Mouse (Mus musculus) layer of hippocampus, postnatal 10 days (tissue): Measurements from ENCODE around the gene Evx2. TPM values are rescaled to one million over a fixed set of nuclear protein-coding genes. Genes with fewer than 3 reads are reported as not detected.

ENCODE experiments used
- DNase-seq, 2 experiments: peaks; one replicate each; pipeline ENCODE4 v3.0.0; 2021; ENCODE audit warnings: low spot score in 2 of 2
- total RNA-seq, 2 experiments: library from RNA; stranded (reverse); gene quantifications; 2 replicates each; pipeline ENCODE4 v1.2.3; 2021

Evx2 gene
- total RNA-seq, 2 experiments from 2014 or later, result not detected

DNA sequence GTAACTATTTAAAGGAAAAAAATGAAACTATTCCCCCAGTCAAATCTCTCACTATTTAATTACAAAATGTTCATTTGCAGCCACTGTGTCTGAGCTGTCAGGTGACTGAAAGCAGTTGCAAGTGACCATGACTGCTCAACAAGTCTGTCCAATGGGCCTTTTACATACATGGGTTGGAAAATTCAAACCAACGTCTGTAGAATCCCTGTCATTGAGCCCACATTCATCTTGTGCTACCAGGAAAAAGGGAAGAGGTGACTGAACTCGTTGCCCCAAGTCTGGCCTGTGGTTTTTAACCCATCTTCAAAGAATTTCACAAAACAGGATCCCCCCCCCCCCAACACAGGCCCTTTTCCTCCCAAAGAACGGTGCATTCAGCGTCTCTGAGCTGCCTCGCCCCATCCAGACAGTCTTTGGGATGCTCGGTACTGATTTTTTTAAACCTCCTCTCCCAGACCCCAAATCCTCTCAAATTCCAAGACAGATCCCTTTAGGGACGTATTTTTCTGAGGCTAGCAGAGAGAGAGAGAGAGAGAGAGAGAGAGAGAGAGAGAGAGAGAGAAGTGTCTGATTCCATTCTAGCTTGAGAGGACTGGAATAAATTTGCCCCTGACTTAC, 36.6 kb upstream of the Evx2 start:
- no peak for DNase-seq

DNA sequence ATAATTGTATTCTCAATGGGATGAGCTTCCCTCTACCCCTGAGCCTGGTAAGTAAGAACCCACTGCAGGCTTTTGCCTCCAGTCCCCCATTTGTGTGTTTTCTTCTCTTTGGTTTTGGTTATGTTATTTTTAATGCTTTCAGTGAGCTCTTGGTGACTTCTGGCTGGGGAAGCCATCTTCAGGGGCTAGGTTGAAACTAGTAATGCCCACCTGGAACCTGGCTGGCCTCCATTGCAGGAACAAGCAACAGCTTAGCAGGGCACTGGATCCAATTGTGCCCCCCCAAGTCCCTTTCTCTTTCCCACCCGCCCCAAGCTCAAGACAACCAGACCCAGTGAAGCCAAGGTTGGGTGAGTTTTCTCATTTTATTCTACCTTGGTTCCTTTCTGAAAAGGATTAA, 36.0 kb upstream of the Evx2 start:
- no peak for DNase-seq

DNA sequence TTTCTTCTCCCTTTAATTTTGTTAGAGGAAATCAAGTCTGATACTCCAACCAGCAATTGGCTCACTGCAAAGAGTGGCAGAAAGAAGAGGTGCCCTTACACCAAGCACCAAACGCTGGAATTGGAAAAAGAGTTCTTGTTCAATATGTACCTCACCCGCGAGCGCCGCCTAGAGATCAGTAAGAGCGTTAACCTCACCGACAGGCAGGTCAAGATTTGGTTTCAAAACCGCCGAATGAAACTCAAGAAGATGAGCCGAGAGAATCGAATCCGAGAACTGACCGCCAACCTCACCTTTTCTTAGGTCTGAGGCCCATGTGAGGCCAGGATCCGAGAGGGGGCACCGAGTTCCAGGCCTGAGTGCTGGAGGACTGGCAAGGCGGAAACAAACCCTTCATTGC, 34.7 kb upstream of the Evx2 start:
- no peak for DNase-seq

DNA sequence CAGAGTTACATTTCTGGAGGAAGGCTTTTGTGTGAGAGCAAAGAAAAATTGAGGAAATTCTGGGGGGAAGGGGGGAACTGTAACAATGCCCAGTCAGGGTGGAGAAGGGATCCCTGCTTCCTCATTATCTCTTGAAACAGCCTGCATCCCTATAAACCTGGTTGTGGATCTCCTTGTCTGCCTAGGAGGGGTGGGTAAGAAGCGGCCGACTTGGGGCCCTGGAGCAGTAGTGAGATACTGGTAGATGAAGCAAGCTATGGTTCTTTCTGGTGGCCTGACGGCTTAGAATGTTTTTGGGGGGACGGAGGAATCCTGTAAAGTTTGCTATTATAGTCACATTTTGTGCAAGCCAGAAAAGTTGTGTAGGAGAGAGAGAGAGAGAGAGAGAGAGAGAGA, 34.1 kb upstream of the Evx2 start:
- no peak for DNase-seq

DNA sequence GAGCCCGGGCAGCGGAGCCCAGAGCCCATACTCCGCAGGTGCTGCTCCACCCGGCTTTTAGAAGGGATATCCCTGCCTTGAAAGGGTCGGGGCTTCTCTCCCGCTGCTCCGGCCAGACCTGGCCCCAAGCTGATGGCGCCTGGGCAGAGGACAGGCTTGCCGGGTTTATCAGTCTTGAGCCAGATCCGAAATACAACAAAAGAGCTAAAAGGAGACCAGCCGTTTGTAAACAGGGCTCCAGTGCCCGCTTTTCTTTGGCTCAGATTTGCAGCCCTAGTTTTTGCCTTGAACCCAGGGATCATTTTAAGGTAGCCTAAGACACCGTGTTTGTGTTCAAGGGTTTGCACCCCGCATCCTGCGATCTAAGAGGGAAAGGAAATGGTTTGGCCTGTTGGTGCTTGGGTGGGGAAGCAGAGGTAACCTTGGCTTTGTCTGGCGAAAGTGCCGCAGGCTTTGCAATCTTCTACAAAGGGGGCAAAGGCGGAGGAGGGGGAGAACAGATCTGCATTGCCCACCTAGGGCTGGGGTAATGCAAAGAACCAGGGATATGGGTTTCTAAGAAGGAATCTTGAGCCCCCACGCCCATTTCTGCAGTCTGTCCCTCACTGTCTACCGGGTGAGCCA, 33.6 kb upstream of the Evx2 start:
- DNase-seq, result no peak

DNA sequence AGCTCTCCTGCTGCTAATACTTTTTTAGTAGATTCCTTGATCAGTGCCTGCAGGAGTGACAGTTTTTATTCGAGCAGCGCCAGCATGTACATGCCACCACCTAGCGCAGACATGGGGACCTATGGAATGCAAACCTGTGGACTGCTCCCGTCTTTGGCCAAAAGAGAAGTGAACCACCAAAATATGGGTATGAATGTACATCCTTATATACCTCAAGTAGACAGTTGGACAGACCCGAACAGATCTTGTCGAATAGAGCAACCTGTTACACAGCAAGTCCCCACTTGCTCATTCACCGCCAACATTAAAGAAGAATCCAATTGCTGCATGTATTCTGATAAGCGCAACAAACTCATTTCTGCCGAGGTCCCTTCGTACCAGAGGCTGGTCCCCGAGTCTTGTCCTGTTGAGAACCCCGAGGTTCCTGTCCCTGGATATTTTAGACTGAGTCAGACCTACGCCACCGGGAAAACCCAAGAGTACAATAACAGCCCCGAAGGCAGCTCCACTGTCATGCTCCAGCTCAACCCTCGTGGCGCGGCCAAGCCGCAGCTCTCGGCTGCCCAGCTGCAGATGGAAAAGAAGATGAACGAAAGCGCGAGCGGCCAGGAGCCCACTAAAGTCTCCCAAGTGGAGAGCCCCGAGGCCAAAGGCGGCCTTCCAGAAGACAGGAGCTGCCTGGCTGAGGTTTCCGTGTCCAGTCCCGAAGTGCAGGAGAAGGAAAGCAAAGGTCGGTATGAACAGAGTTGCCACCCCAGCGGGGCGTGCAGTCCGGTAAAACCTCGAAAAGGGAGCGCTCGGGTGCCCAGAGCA, 32.8 kb upstream of the Evx2 start:
- DNase-seq, result no peak

DNA sequence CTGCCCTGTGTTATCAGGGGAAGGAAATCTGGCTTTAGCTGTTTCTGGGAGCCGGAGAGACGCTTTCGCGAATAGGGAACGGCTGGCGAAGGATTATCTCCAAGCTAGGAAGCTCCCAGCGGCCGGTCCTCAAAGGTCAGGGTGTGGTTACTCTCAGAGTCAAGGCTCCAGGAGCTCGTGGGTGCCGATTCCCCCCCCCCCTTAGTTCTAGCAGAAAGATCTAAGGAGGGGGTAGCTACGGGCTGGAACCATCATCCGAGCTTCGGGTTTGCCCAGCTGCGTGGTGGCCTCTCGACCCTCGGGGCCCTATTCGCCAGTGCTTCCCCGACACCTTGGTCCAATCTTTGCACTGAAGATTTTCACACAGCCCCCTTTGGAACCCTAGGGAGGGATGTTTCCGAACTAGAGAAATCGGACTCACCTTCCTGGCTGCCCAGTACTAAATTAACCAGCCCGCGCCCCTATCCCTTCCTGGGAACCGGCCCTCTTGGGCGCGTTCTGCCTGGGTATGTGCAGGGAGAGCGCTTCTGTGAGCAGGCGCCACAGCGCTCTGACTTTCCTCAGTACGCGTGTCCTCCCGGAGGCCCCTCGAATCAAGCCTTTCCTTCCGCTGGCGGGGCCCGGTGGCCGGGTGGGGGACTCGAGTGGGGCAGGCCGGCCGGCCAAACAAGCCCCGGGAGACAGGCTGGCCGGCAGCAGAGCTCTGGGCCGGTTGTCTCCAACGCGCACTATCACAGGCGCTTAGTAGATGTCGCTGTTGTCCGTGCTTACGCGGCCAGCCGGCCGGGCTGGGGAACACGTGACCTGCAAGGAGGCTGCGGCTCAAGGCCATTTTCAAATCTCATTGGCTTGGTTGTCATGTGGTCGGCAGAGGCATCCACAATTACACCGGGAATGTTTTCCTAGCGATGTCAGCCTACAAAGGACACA, 31.9 kb upstream of the Evx2 start, which contains the start of gene Hoxd10:
Gene Hoxd10, plus strand, starts transcription at position 903 of the 930 bp plus-strand sequence.
- DNase-seq, result peak in 1 of 2 experiments; percentile 20

DNA sequence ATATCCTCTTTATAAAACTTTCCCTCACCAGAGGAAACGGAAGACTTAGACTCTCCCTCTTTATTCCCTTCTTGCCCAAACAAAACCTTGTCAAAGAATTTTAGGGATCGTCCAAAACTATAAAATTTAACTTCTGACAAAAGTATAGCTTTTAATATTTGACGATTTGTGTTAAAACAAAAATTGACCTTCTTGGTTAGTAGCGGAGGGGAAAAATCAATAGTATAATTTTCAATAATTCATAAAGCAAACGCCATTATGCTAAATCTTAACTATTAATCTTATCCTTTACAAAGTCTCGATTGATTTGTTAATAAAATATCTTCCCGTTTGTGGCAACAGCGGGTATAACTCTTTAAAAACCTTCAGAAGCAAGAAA, 31.0 kb upstream of the Evx2 start:
- no peak for DNase-seq

DNA sequence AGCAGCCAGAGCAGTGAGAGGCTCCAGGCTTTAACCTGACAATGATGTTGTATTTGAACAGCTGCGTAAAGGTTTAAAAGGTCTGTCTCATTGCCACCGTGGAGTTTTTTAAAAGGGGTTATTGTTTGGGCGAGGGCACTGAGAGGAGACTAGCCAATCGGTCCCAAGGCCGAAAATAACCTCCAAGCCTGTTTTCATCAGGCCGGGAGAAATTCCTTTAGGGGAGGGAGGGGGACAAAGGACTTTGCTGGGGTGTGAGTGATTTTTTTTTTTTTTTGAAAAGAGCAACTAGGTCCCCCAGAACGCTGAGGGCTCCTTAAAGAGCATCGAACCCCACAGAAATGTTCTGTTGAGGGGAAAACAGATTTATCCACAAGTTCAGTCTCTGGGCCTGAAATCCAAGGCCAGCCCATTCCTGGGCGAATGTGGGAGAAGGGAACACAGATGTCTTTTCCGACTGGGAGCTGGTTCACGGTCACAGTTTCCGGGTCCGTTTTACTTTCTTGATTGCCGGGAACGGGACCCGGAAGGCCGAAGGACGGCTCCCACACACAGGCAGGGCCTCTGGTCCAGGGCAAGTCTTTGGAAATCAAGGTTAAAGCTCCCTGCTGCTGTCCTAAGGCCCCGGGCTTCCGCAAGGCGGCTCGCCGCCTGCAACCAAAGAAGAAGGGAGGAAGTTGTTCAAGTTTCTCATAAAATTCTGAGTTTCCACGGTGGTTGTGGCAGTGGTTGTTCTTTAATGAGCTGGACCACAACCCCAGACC, 30.4 kb upstream of the Evx2 start:
- DNase-seq, result peak in 1 of 2 experiments; percentile 22

DNA sequence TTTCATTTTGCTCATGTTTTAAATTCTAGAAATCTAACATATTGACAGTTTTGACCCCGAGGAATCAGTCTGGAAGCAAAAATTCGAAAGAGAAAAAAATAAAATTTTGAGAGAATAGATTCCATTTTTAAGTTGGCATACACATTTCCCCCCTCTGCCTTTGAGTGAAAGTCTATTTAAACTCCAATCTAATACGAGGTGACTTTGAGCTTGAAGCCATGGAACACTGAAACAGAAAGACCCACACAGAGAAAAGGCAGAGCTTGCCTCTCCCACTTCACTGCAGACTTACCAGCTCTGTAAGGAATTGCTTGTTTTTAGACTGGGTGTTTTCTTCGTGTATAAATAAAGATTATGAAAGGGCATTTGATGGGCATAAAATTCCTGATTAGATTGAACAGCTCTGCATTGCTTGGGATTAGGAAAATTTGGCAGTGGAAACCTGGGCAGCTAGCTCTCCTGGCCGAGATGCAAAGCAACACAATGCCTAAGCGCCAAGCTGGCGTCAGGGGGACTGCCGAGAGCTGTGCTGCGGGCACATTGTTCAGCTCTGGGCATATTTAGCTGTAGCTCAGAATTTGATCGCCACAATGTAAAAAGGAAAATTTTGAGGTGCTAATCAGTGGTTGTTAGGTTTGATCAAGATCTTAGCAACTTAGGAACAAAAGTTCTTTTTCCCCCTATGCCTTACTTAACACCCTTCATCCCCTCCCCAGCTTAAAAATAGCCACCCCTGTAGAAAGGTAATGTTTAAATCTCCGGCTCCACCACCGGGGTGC, 29.6 kb upstream of the Evx2 start:
- no peak for DNase-seq

DNA sequence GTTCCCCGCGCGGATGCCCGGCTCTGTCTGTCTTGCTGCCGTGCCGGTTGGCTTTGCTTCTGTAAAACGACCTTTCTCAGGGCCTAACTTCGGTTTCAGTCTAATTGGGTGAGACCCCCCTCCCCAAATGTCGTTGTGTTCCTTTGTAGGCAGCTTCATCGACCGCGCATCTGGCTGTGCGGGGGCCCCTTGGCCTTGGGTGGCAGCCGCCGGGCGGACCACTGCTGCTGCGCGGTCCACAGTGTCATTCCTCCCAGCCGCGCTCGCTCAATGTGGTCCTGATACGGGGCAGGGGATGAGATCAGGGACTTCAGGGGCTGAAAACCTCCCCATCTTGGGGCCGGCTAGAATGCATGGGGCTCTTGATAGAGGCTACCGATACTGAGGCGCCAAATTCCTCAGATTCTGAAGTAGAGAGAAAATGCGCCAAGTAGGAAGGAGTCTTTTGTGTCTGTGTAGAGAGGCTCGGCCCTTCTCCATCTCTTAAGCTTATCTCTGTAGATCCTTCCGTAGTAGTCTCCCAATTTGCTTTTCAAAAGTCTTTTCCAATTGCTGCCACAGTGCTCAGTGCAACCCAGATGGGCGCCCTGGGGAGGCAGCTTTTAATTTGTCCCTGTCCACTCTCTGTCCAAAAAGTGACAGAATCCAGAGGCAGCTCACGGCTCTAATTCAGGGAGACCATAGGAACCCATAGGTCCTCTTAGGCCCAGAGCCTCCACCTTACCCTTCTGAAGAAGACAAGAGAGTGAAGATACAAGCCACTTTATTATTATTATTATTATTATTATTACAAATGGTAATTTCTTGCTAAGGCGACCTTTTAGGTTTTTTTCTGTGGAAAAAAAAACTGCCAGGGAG, 28.6 kb upstream of the Evx2 start:
- no peak for DNase-seq

DNA sequence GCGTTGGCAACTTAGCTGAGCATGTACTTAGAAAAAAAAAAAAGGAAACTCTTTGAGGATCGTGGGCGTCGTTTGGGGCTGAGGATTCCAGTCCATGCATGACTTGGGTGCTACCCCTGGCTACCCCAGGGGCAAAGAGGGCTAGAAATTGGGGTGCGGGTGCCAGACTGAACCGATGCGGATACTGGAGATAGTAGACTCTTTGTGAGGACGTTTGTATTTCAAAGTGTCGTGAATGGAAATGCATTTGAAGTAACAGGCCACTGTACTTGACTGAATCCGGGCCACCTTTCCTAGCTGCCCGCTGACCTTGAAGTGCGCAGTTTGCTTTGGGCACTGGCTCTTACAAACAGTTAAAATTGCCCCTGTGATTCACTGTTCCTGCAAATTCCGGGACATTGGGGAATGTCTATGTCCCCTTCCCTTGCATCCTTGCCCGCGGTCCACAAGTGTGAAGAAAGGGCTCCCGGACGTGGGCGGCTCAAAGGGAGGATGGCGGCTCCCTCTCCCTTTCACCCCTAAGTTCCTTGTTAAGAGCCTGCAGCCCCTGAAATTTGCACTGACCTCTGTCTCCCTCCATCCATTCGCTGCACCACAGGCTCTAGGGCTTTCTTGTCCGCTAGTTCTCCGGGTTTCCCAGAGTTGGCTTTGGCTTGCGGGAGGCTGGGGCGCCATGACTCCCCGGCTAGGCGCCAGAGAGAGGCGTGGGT, 27.8 kb upstream of the Evx2 start:
- DNase-seq, result no peak

DNA sequence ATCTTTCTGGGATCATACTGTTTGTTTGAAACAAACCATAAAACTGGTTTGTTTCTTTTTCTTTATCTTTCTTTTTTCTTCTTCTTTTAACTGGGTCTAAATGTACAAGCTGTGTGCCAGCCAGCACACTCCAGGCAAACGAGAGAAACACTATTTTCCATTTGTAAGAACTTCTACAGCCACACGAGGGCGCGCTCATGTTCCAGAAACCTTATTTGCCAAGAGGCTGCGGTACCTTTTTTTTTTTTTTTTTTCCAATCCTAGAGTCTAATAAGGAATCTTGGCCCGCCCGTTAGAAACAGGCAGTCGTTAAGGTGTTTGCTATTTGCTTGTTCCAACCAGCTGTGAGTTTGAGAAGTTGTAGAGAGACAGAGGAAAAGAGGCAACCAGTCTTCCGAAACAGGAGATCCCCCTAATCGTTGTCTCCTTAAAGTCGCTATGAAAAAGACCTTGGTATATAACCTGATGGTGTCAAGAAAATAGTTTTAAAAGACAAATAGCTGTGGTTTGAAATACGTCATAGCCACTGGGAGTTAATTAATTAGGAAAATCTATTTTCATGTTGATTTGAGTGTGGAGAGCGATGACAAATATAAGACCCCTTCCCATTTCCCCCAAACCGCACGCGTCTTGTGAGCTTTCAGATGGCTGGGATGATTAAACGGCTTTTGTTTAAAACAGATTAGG, 27.1 kb upstream of the Evx2 start:
- DNase-seq, result peak in 1 of 2 experiments; percentile 64

DNA sequence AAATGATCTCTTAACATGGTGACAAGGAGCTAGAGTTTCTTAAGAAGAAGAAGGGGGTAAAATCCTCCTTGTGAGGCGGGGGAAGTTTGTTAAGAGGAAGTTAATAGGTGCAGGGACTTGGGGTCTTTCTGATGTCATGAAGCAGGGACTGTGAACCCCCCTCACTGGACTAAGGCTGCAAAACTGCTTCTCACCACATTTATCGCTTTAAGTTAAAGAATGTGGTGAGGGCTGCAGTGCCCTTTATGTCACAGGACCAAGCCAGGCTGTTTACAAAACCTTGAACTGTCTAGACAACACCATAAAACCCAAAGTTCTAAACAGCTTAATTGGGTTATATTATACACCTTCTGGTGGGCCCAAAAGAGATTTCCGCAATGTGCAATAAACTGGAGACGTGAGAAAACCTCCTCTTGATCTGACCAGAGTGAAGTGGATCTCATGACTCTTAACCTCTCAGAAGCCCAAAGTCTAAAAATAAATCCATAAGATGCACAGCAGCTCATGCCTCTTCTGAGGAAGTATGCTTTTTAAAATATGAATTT, 25.8 kb upstream of the Evx2 start:
- DNase-seq, result no peak

DNA sequence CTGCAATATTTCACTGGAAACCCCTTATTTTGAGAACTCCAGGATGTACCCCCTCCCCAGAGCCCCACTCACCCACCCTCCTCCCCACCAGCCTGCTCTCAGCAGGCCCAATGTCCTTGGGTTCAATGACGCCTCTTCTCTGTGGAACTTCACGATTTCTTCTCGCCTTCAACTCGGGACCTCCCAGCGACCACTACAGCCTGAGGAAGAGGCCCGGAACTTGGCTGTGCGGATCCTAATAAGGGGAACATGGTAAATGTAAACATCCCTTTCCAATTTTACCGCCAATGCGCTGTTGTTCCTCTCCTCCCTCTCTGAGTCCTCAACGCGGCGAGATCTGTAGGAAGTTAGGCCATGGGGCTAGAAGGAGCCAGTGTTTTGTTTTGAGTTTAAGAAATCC, 24.7 kb upstream of the Evx2 start:
- no peak for DNase-seq

DNA sequence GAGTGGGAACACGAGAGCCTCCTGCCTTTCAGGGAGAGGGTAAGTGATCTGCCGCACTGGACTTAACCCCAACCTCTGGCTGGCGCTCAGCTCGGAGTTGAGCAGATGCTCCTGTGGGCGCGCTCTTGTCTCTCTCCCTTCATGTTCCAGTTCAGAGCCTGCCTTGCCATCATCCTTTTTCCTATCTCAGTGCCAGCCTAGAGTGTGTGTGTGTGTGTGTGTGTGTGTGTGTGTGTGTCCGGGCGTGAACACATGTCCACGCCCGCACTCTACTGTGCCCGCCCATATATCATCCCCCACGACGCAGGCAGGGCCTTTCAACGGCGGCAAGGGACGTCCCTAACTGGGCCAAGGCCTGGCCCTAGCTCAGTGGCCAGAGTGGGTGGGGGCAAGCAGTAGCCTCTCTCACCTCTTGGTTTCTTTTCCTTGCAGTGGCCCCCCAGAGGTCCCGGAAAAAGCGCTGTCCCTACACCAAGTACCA, 24.2 kb upstream of the Evx2 start:
- no peak for DNase-seq

DNA sequence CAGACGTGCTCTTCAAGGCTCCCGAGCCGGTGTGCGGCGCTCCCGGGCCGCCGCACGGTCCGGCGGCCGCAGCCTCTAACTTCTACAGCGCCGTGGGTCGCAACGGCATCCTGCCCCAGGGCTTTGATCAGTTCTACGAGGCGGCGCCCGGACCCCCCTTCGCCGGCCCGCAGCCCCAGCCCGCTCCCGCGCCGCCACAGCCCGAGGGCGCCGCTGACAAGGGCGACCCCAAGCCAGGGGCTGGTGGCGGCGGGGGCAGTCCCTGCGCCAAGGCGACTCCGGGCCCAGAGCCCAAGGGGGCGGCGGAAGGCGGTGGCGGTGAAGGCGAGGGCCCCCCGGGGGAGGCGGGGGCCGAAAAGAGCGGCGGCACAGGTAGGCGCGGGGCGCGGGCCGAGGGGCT, 23.4 kb upstream of the Evx2 start:
- no peak for DNase-seq
